Mouse (Mus musculus) retina, embryonic 14.5 days (tissue): ENCODE data around the gene Mllt6.
"Not testable (repeated sequence)": the region's sequence is repeated elsewhere in the genome, so short reads cannot be mapped to it uniquely, and the experiment has no call there.

Experiments
- DNase-seq: peaks from one replicate; pipeline ENCODE4 v3.0.0-alpha.2; 2015; ENCODE audit warnings: low spot score

Gene Mllt6

DNA sequence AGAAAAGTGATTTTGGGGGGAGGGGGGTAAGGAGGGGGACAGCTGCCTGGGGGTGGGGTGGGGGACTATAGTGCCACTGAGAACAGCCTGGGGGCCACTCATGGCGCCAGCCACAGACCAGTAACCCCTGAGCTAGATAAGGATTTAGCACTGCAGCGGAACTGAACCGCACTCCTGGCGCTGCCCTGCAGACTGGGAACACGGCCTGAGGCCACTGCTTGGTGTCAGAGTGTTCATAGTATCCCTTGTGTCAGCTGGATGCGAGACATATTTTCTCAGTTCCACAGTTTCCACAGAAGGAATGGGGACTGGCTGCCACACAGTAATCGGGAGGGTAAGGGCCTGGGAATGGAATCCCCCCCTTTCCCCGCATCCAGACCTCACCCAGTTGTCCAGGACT is 52.8 kb downstream of the Mllt6 start:
- DNase-seq: no peak

DNA sequence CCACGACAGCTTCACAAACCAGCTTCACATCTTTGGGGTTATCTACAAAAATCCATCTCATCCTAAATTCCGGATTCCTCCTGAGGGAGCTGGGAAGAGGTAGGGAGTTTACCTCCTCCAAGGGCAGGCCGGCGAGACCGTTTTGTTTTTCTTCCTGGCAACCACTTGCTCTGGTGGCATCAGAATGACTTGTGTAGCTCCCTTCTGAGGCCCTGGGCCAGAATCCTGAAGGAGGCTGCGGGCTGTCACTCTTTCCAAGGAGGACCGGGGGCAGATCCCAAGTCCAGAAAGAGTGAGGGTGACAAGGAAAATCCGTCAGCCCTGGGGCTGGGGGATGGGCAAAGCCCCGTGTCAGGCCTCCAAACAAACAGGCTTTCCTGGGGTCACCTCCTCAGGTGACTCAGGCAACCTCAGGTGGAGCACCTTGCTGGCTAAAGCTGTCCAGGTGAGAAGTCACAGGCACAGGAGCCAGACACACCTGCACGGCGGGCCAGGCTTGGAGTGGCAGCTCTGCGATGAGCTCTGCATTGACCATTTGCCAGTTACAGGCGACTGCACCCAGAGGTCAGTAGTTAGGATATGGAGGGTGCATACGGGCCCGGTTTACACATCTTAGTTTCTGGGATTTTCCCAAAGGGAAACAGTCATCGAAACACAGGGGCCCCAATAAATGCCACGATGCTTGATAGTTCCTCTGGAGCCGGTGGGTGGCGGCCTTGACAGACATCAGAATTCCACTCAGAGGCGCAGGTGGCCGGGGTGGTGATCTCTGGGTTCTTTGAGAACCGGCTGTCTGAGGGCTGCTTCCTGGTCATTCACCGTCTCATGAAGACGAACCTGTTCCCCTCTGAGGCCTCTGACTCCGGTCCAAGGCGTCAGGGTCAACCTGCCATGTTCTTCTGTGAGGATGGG is 54.4 kb downstream of the Mllt6 start:
- no peak for DNase-seq

DNA sequence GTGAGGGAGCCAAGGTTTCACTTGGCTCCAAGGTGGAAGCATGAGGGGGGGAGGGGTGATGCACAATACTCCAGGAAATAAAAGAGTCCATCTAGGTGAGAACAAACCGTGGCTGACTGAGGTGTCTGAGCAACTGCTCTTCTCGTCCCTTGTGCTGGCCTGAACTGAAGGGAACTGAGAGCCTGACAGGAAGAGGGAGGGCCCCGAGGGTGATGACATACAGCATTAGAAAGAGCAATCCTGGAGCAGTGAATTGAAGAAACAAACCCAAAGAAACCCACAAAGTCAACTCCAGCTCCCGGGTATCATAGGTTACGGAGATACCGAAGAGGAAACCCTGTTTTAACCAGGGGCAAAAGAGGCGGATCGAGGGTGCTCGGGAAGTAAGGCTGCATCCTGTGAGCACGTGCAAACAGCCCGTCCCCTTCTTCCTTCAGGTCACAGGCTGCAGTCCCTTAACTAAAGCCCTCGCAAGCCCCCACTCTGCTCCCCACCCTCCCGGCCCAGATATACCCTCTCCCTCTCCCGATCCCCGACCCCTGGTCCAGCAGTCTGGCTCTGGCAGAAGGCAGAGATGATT is 55.2 kb downstream of the Mllt6 start:
- DNase-seq: no peak

DNA sequence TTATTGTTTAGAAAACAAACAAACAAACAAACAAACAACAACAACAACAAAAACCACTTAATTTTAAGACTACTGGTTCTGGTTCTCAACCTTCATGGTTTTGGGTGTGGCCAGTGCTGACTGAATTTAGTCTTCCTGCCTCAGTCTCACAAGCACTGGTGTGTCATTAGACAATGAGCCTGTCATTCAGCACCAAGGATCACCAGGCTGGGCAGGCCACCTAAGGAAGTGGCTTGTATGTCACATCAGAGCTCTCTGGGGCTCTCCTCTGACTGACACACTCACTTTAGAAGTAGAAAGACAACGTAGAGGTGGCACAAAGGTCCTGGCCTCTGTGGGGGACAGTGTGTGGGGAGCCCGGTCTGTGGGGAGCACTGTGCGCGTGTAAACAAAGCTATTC is 55.8 kb downstream of the Mllt6 start:
- no peak for DNase-seq

DNA sequence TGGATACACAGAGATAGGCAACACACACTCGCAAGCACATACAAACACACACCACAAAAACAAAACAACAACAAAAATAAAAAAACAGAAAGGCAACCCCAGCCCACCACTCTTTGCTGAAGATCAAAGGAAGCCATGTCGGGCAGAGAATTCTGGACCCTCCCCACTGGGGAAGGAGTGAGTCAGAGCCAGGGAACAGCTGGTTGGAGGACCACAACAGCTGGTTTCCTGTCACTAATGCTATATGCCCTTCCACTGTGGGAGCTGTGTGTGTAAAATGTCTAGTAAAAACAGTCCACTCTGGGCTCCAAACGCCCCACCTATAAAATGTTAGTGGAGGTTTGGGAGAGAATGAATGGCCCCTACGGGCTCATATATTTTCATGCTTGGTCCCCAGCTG is 58.1 kb downstream of the Mllt6 start:
- DNase-seq: no peak

DNA sequence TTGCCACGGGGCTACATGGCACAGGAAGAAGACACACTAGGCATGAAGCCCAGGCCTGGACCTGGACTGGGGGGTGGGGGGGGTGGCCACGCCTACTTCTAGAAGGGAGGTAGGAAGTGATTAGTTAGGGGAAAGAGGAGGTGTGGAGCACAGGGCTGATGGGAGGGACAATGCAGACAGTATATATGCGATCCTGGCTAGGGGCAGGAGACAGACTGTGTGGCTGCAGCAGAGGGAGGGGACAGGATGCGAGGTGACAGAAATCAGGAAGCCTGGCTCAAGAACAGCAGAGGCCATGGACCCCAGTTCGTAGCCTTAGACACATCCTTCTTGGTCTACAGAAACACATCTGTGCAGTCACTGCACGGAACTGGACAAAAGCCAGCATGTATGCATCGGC is 60.5 kb downstream of the Mllt6 start:
- no peak for DNase-seq

DNA sequence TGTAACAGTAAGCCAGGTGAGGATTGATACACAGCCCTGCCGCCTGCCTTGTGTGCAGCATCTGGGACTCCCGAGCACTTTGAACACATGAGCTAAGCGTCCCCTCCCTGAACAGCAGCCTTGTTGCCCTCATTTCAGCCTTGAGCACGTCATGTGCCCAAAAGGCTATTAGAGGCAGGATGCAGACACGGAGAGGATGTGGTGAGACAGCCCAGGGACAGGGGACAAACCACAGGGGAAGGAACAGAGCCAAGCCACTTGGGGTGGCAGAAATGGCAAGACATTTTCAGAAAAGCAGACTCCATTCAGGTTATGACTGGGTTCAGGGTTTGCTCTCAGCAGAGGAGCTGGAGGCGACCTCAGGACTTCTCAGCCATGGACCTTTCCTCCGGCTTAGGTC is 65.1 kb downstream of the Mllt6 start:
- DNase-seq: no peak

DNA sequence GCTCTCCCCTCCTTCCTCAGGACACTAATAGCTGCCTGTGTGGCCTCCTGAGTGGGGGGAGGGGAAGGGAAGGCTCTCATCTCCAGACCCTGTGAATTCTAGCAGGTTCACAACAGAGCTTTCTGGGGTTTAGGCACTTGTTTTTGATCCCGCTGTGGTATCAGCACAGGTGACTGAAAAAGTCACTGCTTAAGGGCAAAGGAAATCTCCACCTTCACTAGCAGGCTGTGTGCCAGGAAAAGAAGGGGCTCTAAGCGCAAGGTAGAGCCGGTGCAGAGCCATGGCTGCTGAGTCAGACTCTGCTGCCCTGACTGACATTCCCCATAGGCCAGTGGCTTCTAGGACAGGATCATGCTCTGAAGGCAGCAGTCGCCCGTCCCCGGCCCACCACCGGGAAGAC is 65.5 kb downstream of the Mllt6 start:
- DNase-seq: no peak

DNA sequence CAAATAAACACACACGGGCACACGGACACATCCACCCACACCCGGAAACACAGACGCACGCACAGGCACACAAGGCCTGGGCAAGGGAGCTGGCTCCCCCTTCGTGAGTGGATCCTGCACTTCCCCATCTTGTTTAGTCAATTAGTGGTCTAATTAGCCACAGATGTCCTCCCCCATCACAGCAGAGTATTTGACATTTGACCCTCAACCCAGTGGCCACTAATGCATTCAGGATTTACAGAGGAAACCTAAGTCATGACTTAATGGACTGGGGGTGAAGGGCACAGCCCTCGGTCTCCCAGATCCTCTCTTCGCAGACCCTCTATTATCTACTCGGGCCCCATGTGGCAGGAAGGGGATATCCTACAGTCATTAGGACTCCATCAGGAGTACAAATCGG is 70.5 kb downstream of the Mllt6 start:
- DNase-seq: peak; percentile 25

DNA sequence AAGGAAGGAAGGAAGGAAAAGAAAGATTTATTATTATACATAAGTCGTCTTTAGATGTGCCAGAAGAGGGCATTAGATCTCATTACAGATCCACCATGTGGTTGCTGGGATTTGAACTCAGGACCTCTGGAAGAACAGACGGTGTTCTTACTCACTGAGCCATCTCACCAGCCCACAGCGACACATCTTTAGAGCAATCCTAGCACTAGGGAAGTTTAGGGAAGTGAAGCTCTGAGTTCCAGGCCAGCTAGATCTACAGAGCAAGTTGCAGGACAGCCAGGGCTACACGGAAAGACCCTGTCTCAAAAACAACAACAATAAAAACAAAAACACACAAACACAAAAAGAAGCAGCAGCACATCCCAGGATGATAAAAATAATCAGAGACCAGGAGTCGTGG is 71.6 kb downstream of the Mllt6 start:
- DNase-seq: not testable (repeated sequence)
